Mouse (Mus musculus): ENCODE measurements at regions not wholly inside any gene's neighbourhood (a gene's known extent, or its start where the extent isn't known, plus 50 kb on each side); places are given as distances from the start of the nearest gene placed in this dataset.
"Not testable (repeated sequence)": the region's sequence is repeated elsewhere in the genome, so short reads cannot be mapped to it uniquely, and the experiment has no call there.

GRCm38 (mm10) chr8:20436956-20437355 is 73.9 kb upstream of the Gm15319 start:
- DNase-seq (ENCODE audit: low read depth): not testable (repeated sequence)

- not testable (repeated sequence) for DNase-seq (ENCODE audit: low read depth)
Observed at GRCm38 (mm10) chr8:20433236-20433635, 70.2 kb upstream of the Gm15319 start.

- DNase-seq (ENCODE audit: low read depth): not testable (repeated sequence)
Observed at GRCm38 (mm10) chr8:20429469-20429868, 66.5 kb upstream of the Gm15319 start.

GRCm38 (mm10) chr8:20424903-20425222 is 61.9 kb upstream of the Gm15319 start:
- DNase-seq (ENCODE audit: low read depth): peak; percentile 54

- DNase-seq (ENCODE audit: low read depth): peak; percentile 99
- peak; percentile 58 for TF ChIP-seq CTCF (IDR thresholded peaks at IDR 0.05; ENCODE audit: borderline replicate concordance, extremely low read depth, insufficient read depth, insufficient read length)
Observed at GRCm38 (mm10) chr8:20424104-20424902, 61.3 kb upstream of the Gm15319 start.

- DNase-seq (ENCODE audit: low read depth): not testable (repeated sequence)
Observed at GRCm38 (mm10) chr8:20420807-20421206, 57.8 kb upstream of the Gm15319 start.

All from brain, embryonic 14.5 days (tissue).